Mouse (Mus musculus) forebrain, embryonic 16.5 days (tissue): ENCODE data around the gene Col23a1. TPM values are rescaled to one million over a fixed set of nuclear protein-coding genes. Genes with fewer than 3 reads are reported as not detected.
"Not testable (repeated sequence)": the region's sequence is repeated elsewhere in the genome, so short reads cannot be mapped to it uniquely, and the experiment has no call there.

ENCODE experiments used
- ATAC-seq: fragments of 200-750 bp; cut with Nextera tagmentation; 2 replicates; pipeline ENCODE4 v1.8.0; 2017; ENCODE audit warnings: mild to moderate bottlenecking, moderate library complexity
- H3K27ac ChIP-seq: fragments of 300-500 bp; sonication (generic); 2 replicates; pipeline ENCODE4 v1.5.1; 2014; ENCODE audit warnings: low read length, control low read depth
- H3K27me3 ChIP-seq: fragments of 300-500 bp; sonication (generic); replicated peaks from 2 replicates; pipeline ENCODE4 v1.6.1; 2014; ENCODE audit warnings: low read length; ENCODE audit not compliant: control insufficient read depth, insufficient read depth
- H3K36me3 ChIP-seq: fragments of 300-500 bp; sonication (generic); 2 replicates; pipeline ENCODE4 v1.6.1; 2014; ENCODE audit not compliant: control insufficient read depth, insufficient read depth
- H3K4me1 ChIP-seq: fragments of 300-500 bp; sonication (generic); replicated peaks from 2 replicates; pipeline ENCODE4 v1.6.1; 2014; ENCODE audit warnings: low read length; ENCODE audit not compliant: control insufficient read depth, insufficient read depth
- H3K4me2 ChIP-seq: fragments of 300-500 bp; sonication (generic); 2 replicates; pipeline ENCODE4 v1.6.1; 2014; ENCODE audit warnings: mild to moderate bottlenecking, low read length, control low read depth
- H3K4me3 ChIP-seq: fragments of 300-500 bp; sonication (generic); replicated peaks from 2 replicates; pipeline ENCODE4 v1.5.1; 2014; ENCODE audit warnings: mild to moderate bottlenecking, low read length, control low read depth
- H3K9ac ChIP-seq: fragments of 300-500 bp; sonication (generic); replicated peaks from 2 replicates; pipeline ENCODE4 v1.6.1; 2014; ENCODE audit warnings: low read depth, low read length, control low read depth
- H3K9me3 ChIP-seq: fragments of 300-500 bp; sonication (generic); 2 replicates; pipeline ENCODE4 v1.6.1; 2016; ENCODE audit warnings: low read length; ENCODE audit not compliant: control insufficient read depth
- WGBS: fragments of 180-500 bp; shearing (Covaris S2); extraction: QIAGEN DNeasy Blood & Tissue Kit; methylation state at CpG from one replicate; pipeline ENCODE4 v1.1.7; 2014; 5-methylcytosine and 5-hydroxymethylcytosine counted together
- polyA plus RNA-seq: library from polyadenylated mRNA; unstranded; fragments of >200 nt; fragmentation: Nextera tagmentation; extraction: Ambion mirVana; gene quantifications from 2 replicates; pipeline ENCODE4 v1.2.1, GENCODE M21; 2015

Gene Col23a1
- polyA plus RNA-seq, 1 experiment from 2014 or later, result 3.0 TPM

GRCm38 (mm10) chr11:51622971-51623491 is 333.3 kb downstream of the Col23a1 start:
- Histone ChIP-seq H3K4me2 (no peak overlapping the region), H3K9ac (no peak overlapping the region), H3K27ac (no peak overlapping the region), H3K9me3 (no peaks in the 10 kb centered on the region), H3K4me1 (peaks cover 15% of the 10 kb centered on the region), H3K4me3 (no peak overlapping the region), H3K27me3 (no peaks in the 10 kb centered on the region), H3K36me3 (peaks cover 39% of the 10 kb centered on the region)
- no peak for ATAC-seq
- 89% methylated on average over 7 of the region's 7 CpGs for WGBS

DNA sequence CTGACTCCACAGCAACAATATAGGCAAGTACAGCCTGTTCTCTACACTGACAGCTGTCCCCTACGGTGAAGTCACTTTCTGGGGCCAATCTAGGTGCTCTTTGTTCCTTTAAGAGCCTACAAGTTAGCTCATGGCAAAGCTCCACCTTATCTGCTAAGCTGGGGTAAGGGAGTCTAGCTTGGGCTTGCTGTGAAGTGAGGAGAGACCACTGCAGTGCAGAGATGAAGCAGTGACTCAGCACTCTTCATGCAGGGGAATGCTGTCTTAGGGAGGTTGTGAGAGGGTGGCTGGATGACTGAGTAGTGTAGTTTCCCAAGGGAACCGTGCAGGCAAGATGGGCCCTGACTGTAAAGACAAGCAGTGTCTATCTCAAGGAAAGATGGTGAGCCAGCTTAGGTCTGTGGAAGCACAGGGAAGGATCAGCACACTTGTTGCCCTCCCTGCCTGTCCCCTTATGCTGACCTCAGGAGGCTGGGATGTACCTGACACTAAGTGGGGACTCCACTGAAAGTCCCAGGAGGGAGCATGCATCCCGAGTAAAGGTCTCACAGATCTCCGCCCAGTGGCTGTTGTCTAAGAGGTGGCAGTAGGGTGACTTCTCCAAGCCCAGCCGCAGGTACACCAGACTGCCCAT is 335.6 kb downstream of the Col23a1 start:
- Histone ChIP-seq H3K4me2 (no peak overlapping the region), H3K36me3 (peaks cover 44% of the 10 kb centered on the region), H3K4me1 (peaks cover 8% of the 10 kb centered on the region), H3K9ac (no peak overlapping the region), H3K4me3 (no peak overlapping the region), H3K9me3 (no peaks in the 10 kb centered on the region), H3K27me3 (no peaks in the 10 kb centered on the region), H3K27ac (no peak overlapping the region)
- no peak for ATAC-seq
- WGBS, result 86% methylated on average over 5 of the region's 5 CpGs

DNA sequence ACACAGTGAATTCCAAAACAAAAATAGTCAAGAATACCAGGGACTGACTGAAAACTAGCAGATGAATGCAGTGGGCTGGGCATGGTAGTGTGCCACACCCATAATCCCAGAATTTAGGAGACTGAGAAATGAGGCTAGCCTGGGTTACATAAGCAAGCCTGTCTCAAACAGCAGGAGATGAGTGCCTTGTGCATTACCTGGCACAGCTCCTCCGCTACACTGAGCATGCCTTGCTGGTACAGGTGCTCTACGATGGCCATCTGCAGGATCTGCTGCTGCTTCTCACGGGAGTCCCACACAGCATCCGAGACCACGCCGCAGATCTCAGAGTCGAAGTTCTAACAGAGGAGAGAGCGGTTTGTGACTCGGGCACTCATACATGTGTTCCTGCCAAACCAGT is 337.7 kb downstream of the Col23a1 start:
- H3K9ac ChIP-seq, result no peak overlapping the region
- no peaks in the 10 kb centered on the region for H3K9me3 ChIP-seq
- H3K4me2 ChIP-seq, result no peak overlapping the region
- H3K4me3 ChIP-seq, result no peak overlapping the region
- no peak overlapping the region for H3K27ac ChIP-seq
- no peak for ATAC-seq
- 96% methylated on average over 9 of the region's 9 CpGs for WGBS
- no peaks in the 10 kb centered on the region for H3K27me3 ChIP-seq
- no peaks in the 10 kb centered on the region for H3K4me1 ChIP-seq
- H3K36me3 ChIP-seq, result peaks cover 44% of the 10 kb centered on the region

DNA sequence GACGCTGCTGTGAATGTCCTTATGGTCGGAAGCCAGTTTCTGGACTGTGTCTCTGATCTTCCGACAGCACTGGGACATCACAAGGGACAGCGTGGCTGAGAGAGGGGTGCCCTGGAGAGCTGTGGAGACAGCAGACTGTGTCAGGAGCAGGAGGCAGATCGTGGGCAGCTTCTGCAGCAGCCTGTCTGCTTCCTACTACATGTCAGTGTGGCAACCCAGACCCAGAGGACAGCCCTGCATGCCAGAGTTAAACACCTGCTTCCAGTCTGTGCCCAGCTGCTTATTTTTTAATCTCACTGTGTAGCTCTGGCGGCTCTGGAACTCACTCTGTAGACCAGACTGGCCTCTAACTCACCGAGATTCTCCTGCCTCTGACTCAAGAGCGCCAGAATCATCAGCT is 338.2 kb downstream of the Col23a1 start:
- Histone ChIP-seq H3K4me3 (no peak overlapping the region), H3K27me3 (no peaks in the 10 kb centered on the region), H3K27ac (no peak overlapping the region), H3K4me1 (no peaks in the 10 kb centered on the region), H3K9ac (no peak overlapping the region), H3K9me3 (no peaks in the 10 kb centered on the region), H3K36me3 (peaks cover 39% of the 10 kb centered on the region), H3K4me2 (no peak overlapping the region)
- 91% methylated on average over 8 of the region's 8 CpGs for WGBS
- ATAC-seq, result no peak

DNA sequence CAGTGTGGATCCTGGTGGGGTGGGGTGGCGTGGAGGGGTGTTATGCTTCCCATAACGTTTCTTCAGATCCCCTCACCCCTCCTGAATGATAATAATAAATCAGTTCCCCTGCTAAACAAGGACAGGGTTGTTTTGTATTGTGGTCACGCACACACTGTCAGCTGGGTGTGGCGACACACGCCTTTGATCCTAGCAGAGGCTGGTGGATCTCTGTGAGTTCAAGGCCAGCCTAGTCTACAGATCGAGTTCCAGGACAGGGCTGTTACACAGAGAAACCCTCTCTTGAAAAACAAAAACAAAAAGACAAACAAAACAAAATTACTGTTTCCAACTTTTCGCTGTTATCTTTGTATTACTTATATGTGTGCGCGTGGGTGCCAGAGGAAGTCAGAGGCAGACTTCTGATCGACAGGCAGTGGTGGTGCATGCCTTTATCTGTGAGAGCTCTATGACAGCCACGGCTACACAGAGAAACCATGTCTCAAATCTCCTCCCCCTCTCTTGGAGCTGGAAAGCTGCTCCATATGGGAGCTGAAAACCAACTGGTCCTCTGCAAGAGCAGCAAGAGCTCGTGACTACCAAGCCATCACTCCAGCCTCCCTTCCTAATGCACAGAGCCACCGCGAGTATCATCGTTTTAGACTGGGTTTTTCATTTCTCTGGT is 340.1 kb downstream of the Col23a1 start:
- H3K9me3 ChIP-seq, result no peaks in the 10 kb centered on the region
- no peaks in the 10 kb centered on the region for H3K27me3 ChIP-seq
- H3K4me1 ChIP-seq, result peaks cover 9% of the 10 kb centered on the region
- WGBS, result 87% methylated on average over 15 of the region's 15 CpGs
- H3K27ac ChIP-seq, result no peak overlapping the region
- H3K4me3 ChIP-seq, result no peak overlapping the region
- no peak for ATAC-seq
- H3K4me2 ChIP-seq, result no peak overlapping the region
- H3K36me3 ChIP-seq, result peaks cover 26% of the 10 kb centered on the region
- H3K9ac ChIP-seq, result no peak overlapping the region

- H3K9ac ChIP-seq, result no peak overlapping the region
- no peak for ATAC-seq
- no peak overlapping the region for H3K4me3 ChIP-seq
- no peak overlapping the region for H3K4me2 ChIP-seq
- peaks cover 7% of the 10 kb centered on the region for H3K36me3 ChIP-seq
- no peak overlapping the region for H3K27ac ChIP-seq
- H3K27me3 ChIP-seq, result no peaks in the 10 kb centered on the region
- H3K4me1 ChIP-seq, result peaks cover 21% of the 10 kb centered on the region
- no peaks in the 10 kb centered on the region for H3K9me3 ChIP-seq
- WGBS, result 90% methylated on average over 6 of the region's 6 CpGs
Measured at GRCm38 (mm10) chr11:51632130-51632753, 342.5 kb downstream of the Col23a1 start.

GRCm38 (mm10) chr11:51633200-51633599 is 343.5 kb downstream of the Col23a1 start:
- H3K4me1 ChIP-seq, result peaks cover 25% of the 10 kb centered on the region
- H3K36me3 ChIP-seq, H3K4me2 ChIP-seq, H3K9ac ChIP-seq, H3K9me3 ChIP-seq, H3K4me3 ChIP-seq, H3K27ac ChIP-seq, ATAC-seq, H3K27me3 ChIP-seq: not testable (repeated sequence)
- WGBS, result 96% methylated on average over 7 of the region's 7 CpGs

Other genes starting within 250 kb of the Col23a1 start
- not detected in 2 replicates for gene Olfr1375, start 241.8 kb upstream of the Col23a1 start, polyA plus RNA-seq
- gene Zfp354a, start 230.7 kb upstream of the Col23a1 start, polyA plus RNA-seq, result 14.7 and 16.0 TPM in 2 replicates
- not detected in 2 replicates for gene Gm12569, start 69.4 kb upstream of the Col23a1 start, polyA plus RNA-seq
- gene Clk4, start 28.2 kb upstream of the Col23a1 start, polyA plus RNA-seq, result 174 and 188 TPM in 2 replicates
- 0.45 TPM in 1 of 2 replicates, not detected in the other for gene BC049762, start 26.9 kb upstream of the Col23a1 start, polyA plus RNA-seq